Mouse (Mus musculus): ENCODE data around the gene Thg1l. TPM values are rescaled to one million over a fixed set of nuclear protein-coding genes. Genes with fewer than 3 reads are reported as not detected.

The Thg1l gene
- total and polyA plus RNA-seq, 2 experiments from 2014 or later = 8.8 to 13.3 TPM

GRCm38 (mm10) chr11:45974466-45974865, 19.2 kb upstream of the Thg1l start:
- Histone ChIP-seq H3K9me3 (ENCODE audit: low read length) (no peaks in the 10 kb centered on the region), H3K27ac (no peak overlapping the region), H3K4me1 (ENCODE audit: insufficient read depth, low read length) (no peaks in the 10 kb centered on the region), H3K4me2 (ENCODE audit: low read depth, low read length) (no peak overlapping the region), H3K4me3 (ENCODE audit: low read length) (no peak overlapping the region), H3K27me3 (ENCODE audit: insufficient read depth, low read length) (no peaks in the 10 kb centered on the region), H3K9ac (replicated peaks; ENCODE audit: low read length) (no peak overlapping the region), H3K36me3 (ENCODE audit: insufficient read depth, low read length) (no peaks in the 10 kb centered on the region)
- no peak for TF ChIP-seq CTCF (IDR thresholded peaks at IDR 0.05; ENCODE audit: low read depth)
- 92% methylated on average over 8 of the region's 8 CpGs for WGBS
- DNase-seq (ENCODE audit: low spot score) (no peak), ATAC-seq (no peak)

GRCm38 (mm10) chr11:45973635-45974034, 18.3 kb upstream of the Thg1l start:
- no peak overlapping the region for H3K4me2 ChIP-seq (ENCODE audit: low read depth, low read length)
- H3K9ac ChIP-seq (replicated peaks; ENCODE audit: low read length) = no peak overlapping the region
- no peaks in the 10 kb centered on the region for H3K9me3 ChIP-seq (ENCODE audit: low read length)
- H3K4me1 ChIP-seq (ENCODE audit: insufficient read depth, low read length) = no peaks in the 10 kb centered on the region
- H3K36me3 ChIP-seq (ENCODE audit: insufficient read depth, low read length) = no peaks in the 10 kb centered on the region
- WGBS = 85% methylated on average over 5 of the region's 5 CpGs
- no peaks in the 10 kb centered on the region for H3K27me3 ChIP-seq (ENCODE audit: insufficient read depth, low read length)
- no peak overlapping the region for H3K27ac ChIP-seq
- DNase-seq (ENCODE audit: low spot score) = no peak
- TF ChIP-seq CTCF (IDR thresholded peaks at IDR 0.05; ENCODE audit: low read depth) = no peak
- no peak overlapping the region for H3K4me3 ChIP-seq (ENCODE audit: low read length)
- ATAC-seq = no peak

- TF ChIP-seq CTCF (IDR thresholded peaks at IDR 0.05; ENCODE audit: low read depth) = no peak
- Histone ChIP-seq H3K4me1 (ENCODE audit: insufficient read depth, low read length) (no peaks in the 10 kb centered on the region), H3K36me3 (ENCODE audit: insufficient read depth, low read length) (no peaks in the 10 kb centered on the region), H3K27me3 (ENCODE audit: insufficient read depth, low read length) (no peaks in the 10 kb centered on the region), H3K27ac (no peak overlapping the region), H3K9me3 (ENCODE audit: low read length) (no peaks in the 10 kb centered on the region), H3K4me2 (ENCODE audit: low read depth, low read length) (no peak overlapping the region), H3K4me3 (ENCODE audit: low read length) (no peak overlapping the region), H3K9ac (replicated peaks; ENCODE audit: low read length) (no peak overlapping the region)
- WGBS = 92% methylated on average over 3 of the region's 3 CpGs
- ATAC-seq (no peak), DNase-seq (ENCODE audit: low spot score) (no peak)
Observed at GRCm38 (mm10) chr11:45968466-45968865, 13.2 kb upstream of the Thg1l start.

DNA sequence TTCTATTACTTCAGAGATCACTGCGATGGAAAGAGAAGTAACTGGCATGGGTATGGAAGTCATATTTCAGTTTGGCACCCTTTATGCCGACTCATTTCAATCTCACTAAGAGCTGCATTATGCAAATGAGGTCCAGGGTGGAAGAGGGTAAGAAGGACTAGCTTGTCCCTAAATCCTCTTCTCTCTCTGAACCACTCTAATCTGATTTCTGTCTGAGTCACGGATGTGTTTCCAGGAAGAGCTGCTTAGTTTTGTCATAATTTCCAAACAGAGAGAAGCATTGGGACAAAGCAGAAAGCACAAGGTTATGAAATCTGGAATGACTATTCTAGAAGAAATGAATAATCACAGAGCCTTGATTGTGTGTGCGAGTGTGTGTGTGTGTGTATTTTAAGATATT, 11.6 kb upstream of the Thg1l start:
- DNase-seq (ENCODE audit: low spot score) (no peak), ATAC-seq (no peak)
- no peaks in the 10 kb centered on the region for H3K36me3 ChIP-seq (ENCODE audit: insufficient read depth, low read length)
- no peaks in the 10 kb centered on the region for H3K9me3 ChIP-seq (ENCODE audit: low read length)
- no peak overlapping the region for H3K4me2 ChIP-seq (ENCODE audit: low read depth, low read length)
- H3K27ac ChIP-seq = no peak overlapping the region
- H3K4me3 ChIP-seq (ENCODE audit: low read length) = no peak overlapping the region
- no peak overlapping the region for H3K9ac ChIP-seq (replicated peaks; ENCODE audit: low read length)
- H3K4me1 ChIP-seq (ENCODE audit: insufficient read depth, low read length) = no peaks in the 10 kb centered on the region
- no peak for TF ChIP-seq CTCF (IDR thresholded peaks at IDR 0.05; ENCODE audit: low read depth)
- 87% methylated on average over 4 of the region's 4 CpGs for WGBS
- no peaks in the 10 kb centered on the region for H3K27me3 ChIP-seq (ENCODE audit: insufficient read depth, low read length)

- no peak overlapping the region for H3K4me2 ChIP-seq (ENCODE audit: low read depth, low read length)
- no peak for DNase-seq (ENCODE audit: low spot score)
Observed at GRCm38 (mm10) chr11:45960003-45960402, 4.7 kb upstream of the Thg1l start.

GRCm38 (mm10) chr11:45959598-45959997, 4.3 kb upstream of the Thg1l start:
- DNase-seq (ENCODE audit: low spot score) (peak; percentile 63), ATAC-seq (no peak)
- Histone ChIP-seq H3K4me3 (ENCODE audit: low read length) (no peak overlapping the region), H3K4me1 (ENCODE audit: insufficient read depth, low read length) (no peaks in the 10 kb centered on the region), H3K9me3 (ENCODE audit: low read length) (no peaks in the 10 kb centered on the region), H3K27ac (no peak overlapping the region), H3K4me2 (ENCODE audit: low read depth, low read length) (no peak overlapping the region), H3K36me3 (ENCODE audit: insufficient read depth, low read length) (no peaks in the 10 kb centered on the region), H3K9ac (replicated peaks; ENCODE audit: low read length) (no peak overlapping the region), H3K27me3 (ENCODE audit: insufficient read depth, low read length) (no peaks in the 10 kb centered on the region)
- 82% methylated on average over 3 of the region's 3 CpGs for WGBS
- peak; percentile 49 for TF ChIP-seq CTCF (IDR thresholded peaks at IDR 0.05; ENCODE audit: low read depth)

More at GRCm38 (mm10) chr11:45960003-45960402, 4.7 kb upstream of the Thg1l start:
- Histone ChIP-seq H3K27ac (no peak overlapping the region), H3K27me3 (ENCODE audit: insufficient read depth, low read length) (no peaks in the 10 kb centered on the region), H3K4me1 (ENCODE audit: insufficient read depth, low read length) (no peaks in the 10 kb centered on the region), H3K9me3 (ENCODE audit: low read length) (no peaks in the 10 kb centered on the region), H3K9ac (replicated peaks; ENCODE audit: low read length) (no peak overlapping the region), H3K4me3 (ENCODE audit: low read length) (no peak overlapping the region), H3K36me3 (ENCODE audit: insufficient read depth, low read length) (no peaks in the 10 kb centered on the region)
- no peak for TF ChIP-seq CTCF (IDR thresholded peaks at IDR 0.05; ENCODE audit: low read depth)
- 92% methylated on average over 5 of the region's 5 CpGs for WGBS
- ATAC-seq = no peak

DNA sequence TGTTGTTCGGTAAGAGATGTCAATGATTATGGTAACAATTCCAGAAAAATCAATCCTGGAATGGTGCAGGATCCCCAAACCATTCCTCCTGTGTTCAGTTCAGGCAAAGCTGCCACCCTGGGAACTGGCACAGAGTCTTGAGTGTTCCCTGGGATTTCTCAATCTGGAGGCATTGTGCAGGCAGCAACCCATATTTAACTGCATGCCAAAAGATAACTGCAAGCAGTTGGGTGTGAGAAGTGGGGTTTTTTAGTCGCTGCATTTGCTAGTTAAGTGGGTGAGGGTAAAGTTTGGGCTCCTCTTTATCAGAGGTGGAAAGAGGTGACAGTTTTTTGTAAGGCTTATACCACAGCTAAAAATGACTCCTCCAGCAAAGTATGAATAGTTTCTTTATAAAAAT, 7.8 kb downstream of the Thg1l start:
- no peaks in the 10 kb centered on the region for H3K9me3 ChIP-seq (ENCODE audit: low read length)
- H3K27me3 ChIP-seq (ENCODE audit: insufficient read depth, low read length) = no peaks in the 10 kb centered on the region
- H3K4me1 ChIP-seq (ENCODE audit: insufficient read depth, low read length) = 0 out of 2 replicates have a peak, but pooled peaks cover 6% of the 10 kb centered on the region
- DNase-seq (ENCODE audit: low spot score) (no peak), ATAC-seq (no peak)
- WGBS = 90% methylated on average over 2 of the region's 2 CpGs
- H3K4me2 ChIP-seq (ENCODE audit: low read depth, low read length) = no peak overlapping the region
- H3K36me3 ChIP-seq (ENCODE audit: insufficient read depth, low read length) = peaks cover 21% of the 10 kb centered on the region
- no peak overlapping the region for H3K4me3 ChIP-seq (ENCODE audit: low read length)
- no peak for TF ChIP-seq CTCF (IDR thresholded peaks at IDR 0.05; ENCODE audit: low read depth)
- H3K27ac ChIP-seq = no peak overlapping the region
- no peak overlapping the region for H3K9ac ChIP-seq (replicated peaks; ENCODE audit: low read length)
